Mouse (Mus musculus): ENCODE results near the gene Nmd3. TPM values are rescaled to one million over a fixed set of nuclear protein-coding genes. Genes with fewer than 3 reads are reported as not detected.

Nmd3 gene
- polyA plus RNA-seq, 1 experiment from 2014 or later: 65.7 TPM

DNA sequence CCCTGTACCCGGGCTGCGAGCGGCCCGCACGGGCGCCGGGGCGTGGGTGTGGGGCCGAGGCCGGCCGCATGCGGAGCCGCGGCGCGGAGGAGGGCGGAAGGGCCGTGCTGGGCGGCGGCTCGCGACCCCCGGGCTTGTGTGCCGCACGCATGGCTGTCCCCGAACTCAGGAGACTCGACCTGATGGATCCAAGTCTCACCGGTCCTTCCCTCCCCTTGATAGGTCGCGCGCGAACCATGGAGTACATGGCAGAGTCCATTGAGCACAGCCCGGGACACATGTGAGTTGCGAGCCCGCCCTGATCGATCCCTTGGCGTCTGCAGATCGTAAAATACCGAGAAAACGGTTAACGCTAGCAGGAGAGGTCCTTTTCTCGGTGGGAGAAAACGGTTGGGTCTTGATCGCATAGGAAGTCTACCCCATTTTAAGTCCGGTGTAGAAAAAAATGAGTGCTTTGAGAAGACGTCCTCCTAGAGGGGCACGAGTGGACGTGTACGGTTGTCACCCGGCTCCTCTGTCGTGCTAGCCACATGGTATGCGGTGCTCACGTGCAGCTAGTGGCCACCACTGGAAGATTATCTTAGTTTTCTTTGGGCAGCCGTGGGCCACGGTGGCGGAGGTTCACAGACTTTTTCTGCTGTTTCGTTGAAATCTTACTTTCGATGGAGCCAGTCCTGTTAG is 542 bp downstream of the Nmd3 start:
- ATAC-seq (ENCODE audit: insufficient read depth): peak; percentile 72
- Histone ChIP-seq H3K9me3 (replicated peaks) (no peaks in the 10 kb centered on the region), H3K4me2 (peak overlapping the region; percentile 83), H3K4me1 (replicated peaks) (peaks cover 24% of the 10 kb centered on the region), H3K9ac (peak overlapping the region; percentile 92), H3K36me3 (replicated peaks) (peaks cover 6% of the 10 kb centered on the region), H3K4me3 (replicated peaks) (peak overlapping the region; percentile 93), H3K27ac (replicated peaks) (peak overlapping the region; percentile 85), H3K27me3 (no peaks in the 10 kb centered on the region)
- under 1% methylated on average over 58 of the region's 58 CpGs for WGBS (ENCODE audit: insufficient replicate concordance)

DNA sequence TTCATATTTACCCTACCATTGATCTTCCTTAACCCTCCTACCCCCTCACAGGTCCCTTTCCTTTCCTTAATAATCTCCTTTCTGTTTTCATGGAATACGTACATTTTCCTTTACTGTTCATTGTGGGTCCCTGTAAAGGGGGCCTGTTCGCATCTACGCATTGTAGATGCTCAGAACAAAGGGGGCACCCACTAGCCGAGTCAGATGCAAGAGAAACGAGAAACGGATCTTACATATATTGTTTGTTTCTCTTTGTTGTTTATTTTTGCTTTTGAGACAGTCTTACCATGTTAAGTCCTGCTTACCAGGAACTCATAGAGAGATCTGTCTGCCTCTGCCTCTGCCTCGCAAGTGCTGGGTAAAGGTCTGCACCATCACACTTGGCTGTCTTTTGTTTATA is 1.4 kb downstream of the Nmd3 start:
- Histone ChIP-seq H3K4me1 (replicated peaks) (peaks cover 24% of the 10 kb centered on the region), H3K4me3 (replicated peaks) (peak overlapping the region; percentile 93), H3K27me3 (no peaks in the 10 kb centered on the region), H3K4me2 (peak overlapping the region; percentile 83), H3K36me3 (replicated peaks) (peaks cover 7% of the 10 kb centered on the region), H3K9me3 (replicated peaks) (no peaks in the 10 kb centered on the region), H3K9ac (peak overlapping the region; percentile 92; the same call in 1 of the 2 replicates), H3K27ac (replicated peaks) (no peak overlapping the region)
- WGBS (ENCODE audit: insufficient replicate concordance): 25% methylated on average over 7 of the region's 7 CpGs
- ATAC-seq (ENCODE audit: insufficient read depth): no peak

DNA sequence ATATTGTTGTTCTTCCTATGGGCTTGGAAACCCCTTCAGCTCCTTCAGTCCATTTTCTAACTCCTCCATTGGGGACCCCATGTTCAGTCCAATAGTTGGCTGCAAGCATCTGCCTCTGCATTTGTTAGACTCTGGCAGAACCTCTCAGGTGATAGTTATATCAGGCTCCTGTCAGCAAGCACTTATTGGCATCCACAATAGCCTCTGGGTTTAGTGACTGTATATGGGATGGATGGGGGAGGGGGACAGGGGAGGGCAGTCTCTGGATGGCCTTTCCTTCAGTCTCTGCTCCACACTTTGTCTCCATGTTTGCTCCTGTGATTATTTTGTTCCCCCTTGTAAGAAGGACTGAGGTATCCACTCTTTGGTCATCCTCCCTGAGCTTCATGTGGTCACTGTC is 9.1 kb downstream of the Nmd3 start:
- Histone ChIP-seq H3K27me3 (no peaks in the 10 kb centered on the region), H3K9ac (no peak overlapping the region), H3K4me3 (replicated peaks) (no peak overlapping the region), H3K4me2 (no peak overlapping the region), H3K27ac (replicated peaks) (no peak overlapping the region), H3K9me3 (replicated peaks) (no peaks in the 10 kb centered on the region), H3K4me1 (replicated peaks) (no peaks in the 10 kb centered on the region), H3K36me3 (replicated peaks) (peaks cover 50% of the 10 kb centered on the region)
- ATAC-seq (ENCODE audit: insufficient read depth): no peak

DNA sequence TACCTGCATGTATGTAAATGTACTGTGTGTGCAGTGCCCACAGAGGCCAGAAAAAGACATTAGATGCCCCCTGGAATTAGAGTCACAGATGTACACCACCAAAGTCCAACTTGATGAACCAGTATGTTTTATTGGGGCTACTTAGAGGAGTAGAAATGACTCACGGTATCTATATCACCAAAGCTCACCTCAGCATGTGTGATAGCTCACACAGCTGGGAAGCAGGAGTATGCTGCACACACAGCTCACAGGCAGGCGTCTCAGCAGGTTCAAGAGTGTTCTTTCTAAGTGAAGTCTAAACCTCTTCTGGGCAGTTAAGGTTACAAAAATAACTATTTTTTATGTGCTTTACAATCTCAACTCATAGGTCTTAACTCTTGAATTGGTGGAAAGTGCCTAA is 12.2 kb downstream of the Nmd3 start:
- H3K4me3 ChIP-seq (replicated peaks): no peak overlapping the region
- peaks cover 56% of the 10 kb centered on the region for H3K36me3 ChIP-seq (replicated peaks)
- no peaks in the 10 kb centered on the region for H3K9me3 ChIP-seq (replicated peaks)
- 73% methylated on average over 2 of the region's 2 CpGs for WGBS (ENCODE audit: insufficient replicate concordance)
- no peaks in the 10 kb centered on the region for H3K27me3 ChIP-seq
- H3K27ac ChIP-seq (replicated peaks): no peak overlapping the region
- H3K4me2 ChIP-seq: no peak overlapping the region
- ATAC-seq (ENCODE audit: insufficient read depth): no peak
- no peaks in the 10 kb centered on the region for H3K4me1 ChIP-seq (replicated peaks)
- no peak overlapping the region for H3K9ac ChIP-seq

DNA sequence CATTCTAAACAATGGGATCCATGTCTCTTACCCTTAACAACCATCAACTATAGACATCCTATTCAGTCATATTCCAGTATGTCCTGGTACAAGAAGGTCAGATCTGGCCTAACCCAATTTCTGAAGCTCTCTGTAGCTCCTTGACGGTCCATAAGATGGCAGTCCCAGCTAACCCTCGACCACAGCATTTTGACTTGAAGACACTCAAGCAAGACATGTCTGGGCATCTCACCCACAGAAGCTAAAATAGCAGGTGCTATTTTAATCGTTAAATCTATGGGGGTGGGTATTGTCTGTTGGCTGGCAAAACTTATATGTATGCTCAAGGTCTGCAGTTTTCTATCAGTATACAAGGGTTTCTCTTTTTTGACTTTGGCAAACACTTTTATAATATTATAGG is 33.4 kb downstream of the Nmd3 start:
- Histone ChIP-seq H3K9me3 (replicated peaks) (no peaks in the 10 kb centered on the region), H3K27ac (replicated peaks) (no peak overlapping the region), H3K9ac (no peak overlapping the region), H3K4me2 (no peak overlapping the region), H3K36me3 (replicated peaks) (peaks cover 39% of the 10 kb centered on the region), H3K27me3 (no peaks in the 10 kb centered on the region), H3K4me3 (replicated peaks) (no peak overlapping the region), H3K4me1 (replicated peaks) (no peaks in the 10 kb centered on the region)
- no peak for ATAC-seq (ENCODE audit: insufficient read depth)
- 68% methylated on average over 3 of the region's 3 CpGs for WGBS (ENCODE audit: insufficient replicate concordance)

DNA sequence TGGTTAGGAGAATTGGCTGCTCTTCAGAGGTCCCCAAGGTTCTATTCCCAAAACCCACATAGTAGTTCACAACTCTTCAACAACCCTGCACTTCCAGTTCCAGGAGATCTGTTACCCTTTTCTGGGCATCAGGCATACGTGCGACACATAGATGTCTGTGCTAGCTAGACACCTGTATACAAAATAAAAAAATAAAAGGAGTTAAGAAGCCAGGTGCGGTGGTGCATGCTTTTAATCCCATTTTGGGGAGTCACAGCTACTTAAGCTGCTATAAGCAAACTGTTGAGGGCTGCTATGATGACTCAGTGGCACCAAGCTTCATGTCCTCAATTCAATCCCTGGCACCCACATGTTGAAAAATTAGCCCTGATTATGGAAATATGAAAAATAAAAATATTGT is 34.2 kb downstream of the Nmd3 start:
- Histone ChIP-seq H3K4me3 (replicated peaks) (no peak overlapping the region), H3K36me3 (replicated peaks) (peaks cover 31% of the 10 kb centered on the region), H3K4me1 (replicated peaks) (no peaks in the 10 kb centered on the region), H3K27ac (replicated peaks) (no peak overlapping the region), H3K9ac (no peak overlapping the region), H3K4me2 (no peak overlapping the region), H3K9me3 (replicated peaks) (no peaks in the 10 kb centered on the region), H3K27me3 (no peaks in the 10 kb centered on the region)
- ATAC-seq (ENCODE audit: insufficient read depth): no peak
- WGBS (ENCODE audit: insufficient replicate concordance): 81% methylated on average over 3 of the region's 3 CpGs

DNA sequence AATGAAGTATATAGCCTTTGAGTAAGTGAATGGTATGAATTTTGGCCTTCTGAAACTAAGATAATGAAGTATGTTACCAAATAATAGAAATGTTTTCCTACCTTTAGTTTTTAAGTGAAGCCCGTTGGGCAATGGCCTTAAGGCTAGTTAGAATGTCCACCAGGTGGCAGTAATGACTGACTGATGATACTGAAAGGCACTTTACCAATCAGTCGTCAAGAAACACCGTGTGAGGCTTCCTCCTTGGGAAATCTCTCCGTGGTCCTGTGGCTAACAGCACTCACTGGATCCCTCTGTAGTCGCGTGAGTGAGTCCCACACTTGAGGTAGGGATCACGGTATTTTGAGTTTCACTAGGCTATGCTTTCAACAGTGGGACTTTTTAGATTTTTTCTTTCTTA is 34.7 kb downstream of the Nmd3 start:
- Histone ChIP-seq H3K36me3 (replicated peaks) (peaks cover 28% of the 10 kb centered on the region), H3K27me3 (no peaks in the 10 kb centered on the region)
- ATAC-seq (ENCODE audit: insufficient read depth): no peak

DNA sequence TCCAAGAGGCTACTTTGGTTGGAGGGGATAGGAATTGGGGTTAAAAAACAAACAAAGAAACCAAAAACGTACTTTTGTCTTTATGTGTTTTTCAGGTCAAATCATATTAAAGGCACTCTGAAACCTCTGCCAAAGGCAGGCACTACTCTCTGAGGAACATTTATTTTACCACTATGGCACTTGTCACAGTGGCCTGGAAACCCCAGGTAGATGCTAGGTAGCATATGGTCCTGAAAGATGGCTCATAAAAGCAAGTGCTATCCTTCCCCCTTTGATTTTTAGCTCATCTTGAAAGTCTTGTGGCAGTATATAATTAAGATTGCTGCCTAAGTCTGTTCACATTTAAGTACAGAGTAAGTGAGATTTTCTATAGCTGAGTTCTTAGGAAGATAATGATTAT is 35.7 kb downstream of the Nmd3 start:
- Histone ChIP-seq H3K4me2 (no peak overlapping the region), H3K36me3 (replicated peaks) (peaks cover 27% of the 10 kb centered on the region), H3K9ac (no peak overlapping the region), H3K27ac (replicated peaks) (no peak overlapping the region), H3K27me3 (no peaks in the 10 kb centered on the region), H3K9me3 (replicated peaks) (no peaks in the 10 kb centered on the region), H3K4me3 (replicated peaks) (no peak overlapping the region), H3K4me1 (replicated peaks) (no peaks in the 10 kb centered on the region)
- ATAC-seq (ENCODE audit: insufficient read depth): no peak
- WGBS (ENCODE audit: insufficient replicate concordance): 76% methylated on average over 1 of the region's 1 CpGs

More for the DNA sequence above, 34.7 kb downstream of the Nmd3 start:
- no peaks in the 10 kb centered on the region for H3K4me1 ChIP-seq (replicated peaks)
- H3K4me2 ChIP-seq: no peak overlapping the region
- no peak overlapping the region for H3K9ac ChIP-seq
- no peak overlapping the region for H3K4me3 ChIP-seq (replicated peaks)
- no peaks in the 10 kb centered on the region for H3K9me3 ChIP-seq (replicated peaks)
- 35% methylated on average over 7 of the region's 7 CpGs for WGBS (ENCODE audit: insufficient replicate concordance)
- H3K27ac ChIP-seq (replicated peaks): no peak overlapping the region

DNA sequence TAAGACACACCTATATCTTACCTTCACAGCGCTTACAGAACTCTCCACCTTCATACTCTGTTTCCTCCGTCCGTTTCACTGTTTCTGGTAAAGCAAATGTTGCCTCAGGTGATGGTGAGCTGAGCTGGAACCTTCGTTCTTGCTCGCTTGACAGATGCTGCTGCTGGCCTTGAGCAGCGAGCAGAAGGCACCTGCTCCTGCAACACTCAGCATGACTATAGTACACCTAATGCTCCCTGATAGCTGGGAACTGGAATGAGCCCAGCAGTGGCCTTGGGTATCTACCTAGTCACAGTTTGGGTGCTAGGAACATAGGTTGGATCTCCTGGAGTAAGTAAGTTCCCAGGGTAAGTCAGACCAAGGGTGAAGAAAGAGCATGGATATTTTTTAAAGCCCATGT is 38.3 kb downstream of the Nmd3 start:
- Histone ChIP-seq H3K4me2 (no peak overlapping the region), H3K27me3 (no peaks in the 10 kb centered on the region), H3K4me1 (replicated peaks) (no peaks in the 10 kb centered on the region), H3K9ac (no peak overlapping the region), H3K36me3 (replicated peaks) (peaks cover 6% of the 10 kb centered on the region; the same call in 1 of the 2 replicates), H3K4me3 (replicated peaks) (no peak overlapping the region), H3K27ac (replicated peaks) (no peak overlapping the region), H3K9me3 (replicated peaks) (no peaks in the 10 kb centered on the region)
- ATAC-seq (ENCODE audit: insufficient read depth): no peak
- 77% methylated on average over 6 of the region's 6 CpGs for WGBS (ENCODE audit: insufficient replicate concordance)

DNA sequence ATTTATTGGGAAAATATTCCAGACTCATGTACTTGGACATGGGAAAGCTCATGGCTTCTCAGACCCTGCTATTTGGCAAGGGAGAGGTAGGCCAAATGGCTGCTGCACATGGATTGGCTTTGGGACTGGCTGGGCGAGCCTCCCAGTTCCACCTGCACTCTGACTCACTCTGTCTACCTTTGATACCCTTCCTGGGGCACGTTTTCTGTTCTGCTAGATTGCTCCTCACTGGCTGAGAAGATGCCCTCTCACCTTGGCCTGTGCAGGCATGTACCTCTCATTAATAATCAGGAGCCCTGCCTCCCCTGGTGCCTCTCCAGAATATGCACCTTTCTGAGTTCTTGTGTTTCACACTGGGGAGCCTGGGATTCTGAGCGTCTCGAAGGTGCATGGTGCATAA is 39.4 kb downstream of the Nmd3 start:
- Histone ChIP-seq H3K4me2 (no peak overlapping the region), H3K27me3 (no peaks in the 10 kb centered on the region), H3K4me3 (replicated peaks) (no peak overlapping the region), H3K4me1 (replicated peaks) (no peaks in the 10 kb centered on the region), H3K36me3 (replicated peaks) (peaks cover 6% of the 10 kb centered on the region; the same call in 1 of the 2 replicates), H3K27ac (replicated peaks) (no peak overlapping the region), H3K9me3 (replicated peaks) (no peaks in the 10 kb centered on the region), H3K9ac (no peak overlapping the region)
- ATAC-seq (ENCODE audit: insufficient read depth): no peak
- 61% methylated on average over 4 of the region's 4 CpGs for WGBS (ENCODE audit: insufficient replicate concordance)

DNA sequence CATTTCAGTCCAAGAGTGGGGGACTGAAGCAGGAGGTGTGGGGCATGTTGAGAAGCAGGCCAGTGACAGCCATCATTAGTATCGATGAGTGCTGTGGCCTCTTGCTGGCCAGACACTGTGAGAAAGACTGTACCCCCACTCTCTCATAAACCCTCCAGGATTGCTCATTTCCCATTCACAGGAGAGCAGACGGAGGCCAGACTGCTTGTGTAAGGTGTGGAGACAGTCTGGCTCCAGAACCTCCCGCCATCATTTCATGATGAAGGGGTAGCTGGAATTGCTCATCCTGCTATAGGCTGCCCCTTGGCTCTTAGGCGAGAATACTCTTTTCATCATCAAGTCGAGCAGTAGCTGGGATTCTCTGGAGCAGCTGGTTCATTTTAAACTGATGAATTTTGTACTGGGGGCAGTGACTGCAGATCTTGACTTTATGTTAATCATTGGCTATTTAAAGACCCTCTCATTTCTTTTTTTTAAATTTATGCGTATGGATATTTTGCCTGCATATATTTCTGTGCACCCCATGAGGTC is 41.1 kb downstream of the Nmd3 start:
- WGBS (ENCODE audit: insufficient replicate concordance): 70% methylated on average over 6 of the region's 6 CpGs
- no peaks in the 10 kb centered on the region for H3K9me3 ChIP-seq (replicated peaks)
- H3K9ac ChIP-seq: no peak overlapping the region
- no peak overlapping the region for H3K4me2 ChIP-seq
- H3K4me3 ChIP-seq (replicated peaks): no peak overlapping the region
- H3K27ac ChIP-seq (replicated peaks): no peak overlapping the region
- ATAC-seq (ENCODE audit: insufficient read depth): no peak
- no peaks in the 10 kb centered on the region for H3K27me3 ChIP-seq
- no peaks in the 10 kb centered on the region for H3K4me1 ChIP-seq (replicated peaks)
- H3K36me3 ChIP-seq (replicated peaks): no peaks in the 10 kb centered on the region

Measured in liver, embryonic 15.5 days (tissue).